Mouse (Mus musculus): ENCODE results near the gene Rims3. TPM values are rescaled to one million over a fixed set of nuclear protein-coding genes. Genes with fewer than 3 reads are reported as not detected.

The Rims3 gene
- polyA plus RNA-seq, 1 experiment: 0.39 TPM

- 71% methylated on average over 4 of the region's 4 CpGs for whole genome bisulfite sequencing
- H3K36me3 ChIP-seq (ENCODE audit: control insufficient read depth, insufficient read depth, low read length): no peaks in the 10 kb centered on the region
- TF ChIP-seq CTCF (conservative IDR thresholded peaks at IDR 0.05; ENCODE audit: insufficient read depth, insufficient read length, low read depth, low read length) (no peak), POLR2A (IDR thresholded peaks at IDR 0.05; ENCODE audit: low read depth, low read length) (no peak)
- no peak overlapping the region for H3K27ac ChIP-seq (ENCODE audit: insufficient read depth, low read depth, low read length)
- no peaks in the 10 kb centered on the region for H3K4me1 ChIP-seq (ENCODE audit: control insufficient read depth, insufficient read depth, low read length)
- DNase-seq: no peak
- H3K4me3 ChIP-seq (ENCODE audit: insufficient read depth, low read depth, low read length): no peak overlapping the region
- H3K27me3 ChIP-seq (replicated peaks; ENCODE audit: control insufficient read depth, insufficient read depth, low read length): no peaks in the 10 kb centered on the region
These were observed 49.9 kb downstream of the Rims3 start for GRCm38 (mm10) chr4:120904533-120904932.

DNA sequence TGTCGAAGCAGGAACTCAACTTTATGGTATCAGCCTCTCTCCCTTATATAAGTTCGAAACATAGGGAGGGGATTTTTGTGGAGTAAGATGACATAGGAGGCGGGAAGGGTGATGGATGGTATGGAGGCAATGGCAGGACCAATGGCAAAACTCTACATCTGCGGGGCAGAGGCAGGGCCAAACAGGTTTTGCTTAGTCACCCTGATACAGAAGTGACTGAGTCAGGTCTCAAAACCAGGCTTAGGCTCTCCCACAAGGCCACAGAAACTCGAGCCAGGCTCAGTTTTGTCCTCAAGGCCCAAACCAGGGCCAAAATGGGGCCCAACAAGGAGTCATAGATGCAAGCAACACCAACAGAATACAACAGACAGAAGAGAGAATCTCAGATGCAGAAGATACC is 51.0 kb downstream of the Rims3 start:
- no peak overlapping the region for H3K4me3 ChIP-seq (ENCODE audit: insufficient read depth, low read depth, low read length)
- no peak overlapping the region for H3K27ac ChIP-seq (ENCODE audit: insufficient read depth, low read depth, low read length)
- no peaks in the 10 kb centered on the region for H3K4me1 ChIP-seq (ENCODE audit: control insufficient read depth, insufficient read depth, low read length)
- no peaks in the 10 kb centered on the region for H3K27me3 ChIP-seq (replicated peaks; ENCODE audit: control insufficient read depth, insufficient read depth, low read length)
- TF ChIP-seq POLR2A (IDR thresholded peaks at IDR 0.05; ENCODE audit: low read depth, low read length): no peak
- TF ChIP-seq CTCF (conservative IDR thresholded peaks at IDR 0.05; ENCODE audit: insufficient read depth, insufficient read length, low read depth, low read length): no peak
- 81% methylated on average over 5 of the region's 5 CpGs for WGBS
- DNase-seq: no peak
- H3K36me3 ChIP-seq (ENCODE audit: control insufficient read depth, insufficient read depth, low read length): no peaks in the 10 kb centered on the region

DNA sequence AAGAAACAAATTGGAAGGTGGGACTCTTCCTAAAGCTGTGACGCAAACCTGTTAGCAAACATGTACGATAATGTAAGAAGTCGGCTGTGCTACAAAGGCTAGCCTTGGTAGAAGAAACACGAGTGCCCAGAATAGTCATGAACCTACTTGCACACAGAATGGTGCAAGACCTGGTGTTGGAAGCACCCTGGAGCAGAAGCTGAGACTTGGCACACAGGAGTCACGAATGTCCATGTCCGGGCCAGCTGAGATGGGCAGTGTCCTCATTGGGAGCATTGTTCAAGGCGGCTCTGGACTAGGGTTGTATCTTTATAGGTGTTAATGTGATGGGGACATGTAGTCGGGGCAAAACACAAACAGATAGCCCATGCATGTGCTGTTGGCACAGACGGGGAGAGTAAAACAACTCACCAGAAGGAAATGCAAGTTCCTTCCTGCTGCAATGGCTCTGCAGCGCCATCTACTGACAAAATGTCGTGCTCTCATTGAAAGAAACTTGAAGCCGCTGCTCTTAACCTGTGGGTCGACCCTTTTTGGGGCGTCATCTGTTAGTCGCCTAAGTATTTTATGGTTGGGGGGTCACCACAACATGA is 55.0 kb downstream of the Rims3 start:
- peak; percentile 92 for TF ChIP-seq CTCF (conservative IDR thresholded peaks at IDR 0.05; ENCODE audit: insufficient read depth, insufficient read length, low read depth, low read length)
- TF ChIP-seq POLR2A (IDR thresholded peaks at IDR 0.05; ENCODE audit: low read depth, low read length): no peak
- no peak overlapping the region for H3K27ac ChIP-seq (ENCODE audit: insufficient read depth, low read depth, low read length)
- no peaks in the 10 kb centered on the region for H3K27me3 ChIP-seq (replicated peaks; ENCODE audit: control insufficient read depth, insufficient read depth, low read length)
- H3K36me3 ChIP-seq (ENCODE audit: control insufficient read depth, insufficient read depth, low read length): no peaks in the 10 kb centered on the region
- 30% methylated on average over 15 of the region's 15 CpGs for WGBS
- H3K4me1 ChIP-seq (ENCODE audit: control insufficient read depth, insufficient read depth, low read length): peaks cover 3% of the 10 kb centered on the region; the same call in 1 of the 2 replicates
- no peak overlapping the region for H3K4me3 ChIP-seq (ENCODE audit: insufficient read depth, low read depth, low read length)
- peak; percentile 41 for DNase-seq

DNA sequence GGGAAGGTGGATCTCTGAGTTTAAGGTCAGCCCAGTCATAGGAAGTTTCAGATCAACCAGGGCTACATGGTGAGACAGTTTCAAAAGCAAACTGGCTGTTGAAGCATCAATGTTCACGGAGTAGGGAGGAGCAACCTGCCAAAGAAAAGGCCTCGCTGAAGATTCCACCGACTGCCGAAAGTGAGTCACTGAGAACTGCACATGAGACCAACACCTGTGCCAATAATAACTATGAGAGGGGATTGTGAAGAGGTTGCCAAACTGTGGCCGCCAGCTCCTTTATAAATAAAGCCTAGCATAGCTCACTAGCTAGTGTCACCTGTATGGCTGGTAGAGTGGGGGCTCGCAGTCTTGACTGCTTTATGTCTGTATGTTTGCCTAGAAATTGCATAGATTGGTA is 56.5 kb downstream of the Rims3 start:
- TF ChIP-seq POLR2A (IDR thresholded peaks at IDR 0.05; ENCODE audit: low read depth, low read length): no peak
- no peak for TF ChIP-seq CTCF (conservative IDR thresholded peaks at IDR 0.05; ENCODE audit: insufficient read depth, insufficient read length, low read depth, low read length)
- DNase-seq: peak; percentile 7
- Histone ChIP-seq H3K4me3 (ENCODE audit: insufficient read depth, low read depth, low read length) (no peak overlapping the region), H3K27me3 (replicated peaks; ENCODE audit: control insufficient read depth, insufficient read depth, low read length) (no peaks in the 10 kb centered on the region), H3K27ac (ENCODE audit: insufficient read depth, low read depth, low read length) (no peak overlapping the region), H3K4me1 (ENCODE audit: control insufficient read depth, insufficient read depth, low read length) (peaks cover 3% of the 10 kb centered on the region; the same call in 1 of the 2 replicates), H3K36me3 (ENCODE audit: control insufficient read depth, insufficient read depth, low read length) (no peaks in the 10 kb centered on the region)
- WGBS: 88% methylated on average over 6 of the region's 6 CpGs

- WGBS: 25% methylated on average over 4 of the region's 4 CpGs
- H3K27ac ChIP-seq (ENCODE audit: insufficient read depth, low read depth, low read length): no peak overlapping the region
- TF ChIP-seq POLR2A (IDR thresholded peaks at IDR 0.05; ENCODE audit: low read depth, low read length): no peak
- no peak for TF ChIP-seq CTCF (conservative IDR thresholded peaks at IDR 0.05; ENCODE audit: insufficient read depth, insufficient read length, low read depth, low read length)
- H3K4me1 ChIP-seq (ENCODE audit: control insufficient read depth, insufficient read depth, low read length): peaks cover 3% of the 10 kb centered on the region; the same call in 1 of the 2 replicates
- H3K36me3 ChIP-seq (ENCODE audit: control insufficient read depth, insufficient read depth, low read length): no peaks in the 10 kb centered on the region
- no peaks in the 10 kb centered on the region for H3K27me3 ChIP-seq (replicated peaks; ENCODE audit: control insufficient read depth, insufficient read depth, low read length)
- H3K4me3 ChIP-seq (ENCODE audit: insufficient read depth, low read depth, low read length): no peak overlapping the region
- peak; percentile 78 for DNase-seq
These were observed 58.2 kb downstream of the Rims3 start for GRCm38 (mm10) chr4:120912866-120913265.

- WGBS: 61% methylated on average over 8 of the region's 8 CpGs
- no peak for TF ChIP-seq CTCF (conservative IDR thresholded peaks at IDR 0.05; ENCODE audit: insufficient read depth, insufficient read length, low read depth, low read length)
- no peak for TF ChIP-seq POLR2A (IDR thresholded peaks at IDR 0.05; ENCODE audit: low read depth, low read length)
These were observed 58.8 kb downstream of the Rims3 start for GRCm38 (mm10) chr4:120913443-120913842.

GRCm38 (mm10) chr4:120913861-120914260 is 59.2 kb downstream of the Rims3 start:
- H3K4me1 ChIP-seq (ENCODE audit: control insufficient read depth, insufficient read depth, low read length): peaks cover 3% of the 10 kb centered on the region; the same call in 1 of the 2 replicates
- no peak overlapping the region for H3K4me3 ChIP-seq (ENCODE audit: insufficient read depth, low read depth, low read length)
- H3K36me3 ChIP-seq (ENCODE audit: control insufficient read depth, insufficient read depth, low read length): no peaks in the 10 kb centered on the region
- H3K27me3 ChIP-seq (replicated peaks; ENCODE audit: control insufficient read depth, insufficient read depth, low read length): no peaks in the 10 kb centered on the region
- no peak overlapping the region for H3K27ac ChIP-seq (ENCODE audit: insufficient read depth, low read depth, low read length)
- DNase-seq: no peak
- TF ChIP-seq POLR2A (IDR thresholded peaks at IDR 0.05; ENCODE audit: low read depth, low read length) (no peak), CTCF (conservative IDR thresholded peaks at IDR 0.05; ENCODE audit: insufficient read depth, insufficient read length, low read depth, low read length) (no peak)
- WGBS: 64% methylated on average over 1 of the region's 1 CpGs

More at GRCm38 (mm10) chr4:120913443-120913842, 58.8 kb downstream of the Rims3 start:
- Histone ChIP-seq H3K4me3 (ENCODE audit: insufficient read depth, low read depth, low read length) (no peak overlapping the region), H3K27me3 (replicated peaks; ENCODE audit: control insufficient read depth, insufficient read depth, low read length) (no peaks in the 10 kb centered on the region), H3K36me3 (ENCODE audit: control insufficient read depth, insufficient read depth, low read length) (no peaks in the 10 kb centered on the region), H3K4me1 (ENCODE audit: control insufficient read depth, insufficient read depth, low read length) (peaks cover 3% of the 10 kb centered on the region; the same call in 1 of the 2 replicates), H3K27ac (ENCODE audit: insufficient read depth, low read depth, low read length) (no peak overlapping the region)
- DNase-seq: no peak

Data from kidney, adult 2 months (tissue).